Mouse (Mus musculus) liver, embryonic 13.5 days (tissue): ENCODE data around the gene Fnbp1. TPM values are rescaled to one million over a fixed set of nuclear protein-coding genes. Genes with fewer than 3 reads are reported as not detected.

Experiments
- ATAC-seq: fragments of 200-750 bp; cut with Nextera tagmentation; 2 replicates; pipeline ENCODE4 v1.8.0; 2017; ENCODE audit warnings: low read depth, mild to moderate bottlenecking, moderate number of reproducible peaks, moderate library complexity
- DNase-seq: peaks from one replicate; pipeline ENCODE4 v3.0.0; 2022
- H3K27ac ChIP-seq: fragments of 300-500 bp; sonication (generic); 2 replicates; pipeline ENCODE4 v1.5.1; 2015; ENCODE audit warnings: moderate library complexity, mild to moderate bottlenecking, inconsistent platforms
- H3K27me3 ChIP-seq: fragments of 300-500 bp; sonication (generic); 2 replicates; pipeline ENCODE4 v1.6.1; 2015; ENCODE audit warnings: mild to moderate bottlenecking, inconsistent platforms
- H3K36me3 ChIP-seq: fragments of 300-500 bp; sonication (generic); 2 replicates; pipeline ENCODE4 v1.6.1; 2015; ENCODE audit warnings: mild to moderate bottlenecking, inconsistent platforms
- H3K4me1 ChIP-seq: fragments of 300-500 bp; sonication (generic); replicated peaks from 2 replicates; pipeline ENCODE4 v1.6.1; 2015; ENCODE audit warnings: inconsistent platforms
- H3K4me2 ChIP-seq: fragments of 300-500 bp; sonication (generic); 2 replicates; pipeline ENCODE4 v1.6.1; 2015; ENCODE audit warnings: inconsistent platforms, mild to moderate bottlenecking, moderate library complexity
- H3K4me3 ChIP-seq: fragments of 300-500 bp; sonication (generic); replicated peaks from 2 replicates; pipeline ENCODE4 v1.5.1; 2015; ENCODE audit warnings: mild to moderate bottlenecking, inconsistent platforms
- H3K9ac ChIP-seq: fragments of 300-500 bp; sonication (generic); 2 replicates; pipeline ENCODE4 v1.6.1; 2015; ENCODE audit warnings: mild to moderate bottlenecking, inconsistent platforms
- H3K9me3 ChIP-seq: fragments of 300-500 bp; sonication (generic); replicated peaks from 2 replicates; pipeline ENCODE4 v1.6.1; 2016; ENCODE audit warnings: inconsistent platforms
- WGBS: fragments of 180-500 bp; shearing (Covaris S2); methylation state at CpG from one replicate; pipeline ENCODE4 v1.1.7; 2015; ENCODE audit not compliant: insufficient replicate concordance; 5-methylcytosine and 5-hydroxymethylcytosine counted together
- polyA plus RNA-seq: library from polyadenylated mRNA; unstranded; fragments of >200 nt; fragmentation: Nextera tagmentation; extraction: Ambion mirVana; gene quantifications from 2 replicates; pipeline ENCODE4 v1.2.1, GENCODE M21; 2015

The Fnbp1 gene
- polyA plus RNA-seq, 1 experiment from 2014 or later: 5.7 TPM

DNA sequence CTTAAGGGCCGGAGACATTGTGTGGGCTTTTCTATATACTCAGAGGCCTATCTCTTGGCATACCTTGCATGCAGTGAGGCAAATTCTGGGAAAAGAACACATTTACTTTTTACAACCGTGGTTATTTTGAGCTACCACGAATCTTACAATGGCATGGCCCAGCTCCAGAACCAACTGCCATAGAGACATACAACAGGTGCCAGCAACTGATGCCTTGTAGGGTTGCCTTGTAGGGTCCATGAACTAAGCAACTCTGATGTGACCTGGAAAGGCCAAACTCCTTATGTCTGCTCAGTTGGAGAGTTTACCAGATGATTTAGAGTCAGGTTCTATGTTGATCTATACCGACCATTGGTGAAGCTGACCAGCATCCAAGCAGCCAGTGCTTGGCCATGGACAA lies 147.0 kb downstream of the Fnbp1 start:
- H3K27me3 ChIP-seq: no peaks in the 10 kb centered on the region

DNA sequence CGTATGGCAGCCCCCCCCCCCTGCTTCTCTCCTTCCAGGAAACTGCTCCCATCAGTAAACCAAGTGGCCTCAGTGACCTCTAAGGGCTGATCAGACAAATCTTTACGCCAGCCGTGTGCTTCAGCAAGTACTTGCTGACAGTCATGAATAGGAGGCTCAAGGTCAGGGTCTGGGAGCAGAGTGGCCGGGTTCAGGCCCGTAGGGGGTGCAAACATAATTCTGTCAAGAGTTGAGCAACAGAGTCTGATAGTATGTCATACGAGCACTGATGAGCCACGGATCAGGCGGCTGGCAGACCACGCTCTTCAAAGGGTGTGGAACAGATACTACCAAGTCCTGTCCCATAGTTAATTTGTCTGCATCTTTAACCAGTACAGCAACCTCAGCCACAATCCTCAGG lies 151.6 kb downstream of the Fnbp1 start:
- H3K4me2 ChIP-seq: no peak overlapping the region
- H3K36me3 ChIP-seq: no peaks in the 10 kb centered on the region
- H3K9me3 ChIP-seq: no peaks in the 10 kb centered on the region
- no peaks in the 10 kb centered on the region for H3K27me3 ChIP-seq
- DNase-seq (no peak), ATAC-seq (no peak)
- H3K4me1 ChIP-seq: peaks cover 13% of the 10 kb centered on the region
- H3K9ac ChIP-seq: no peak overlapping the region
- 67% methylated on average over 9 of the region's 9 CpGs for WGBS
- no peak overlapping the region for H3K27ac ChIP-seq
- no peak overlapping the region for H3K4me3 ChIP-seq

More for the DNA sequence above, 147.0 kb downstream of the Fnbp1 start:
- H3K36me3 ChIP-seq: no peaks in the 10 kb centered on the region
- ATAC-seq: no peak
- DNase-seq: no peak
- 80% methylated on average over 4 of the region's 4 CpGs for WGBS
- no peak overlapping the region for H3K27ac ChIP-seq
- no peaks in the 10 kb centered on the region for H3K9me3 ChIP-seq
- H3K4me3 ChIP-seq: no peak overlapping the region
- H3K9ac ChIP-seq: no peak overlapping the region
- H3K4me1 ChIP-seq: no peaks in the 10 kb centered on the region
- H3K4me2 ChIP-seq: no peak overlapping the region

DNA sequence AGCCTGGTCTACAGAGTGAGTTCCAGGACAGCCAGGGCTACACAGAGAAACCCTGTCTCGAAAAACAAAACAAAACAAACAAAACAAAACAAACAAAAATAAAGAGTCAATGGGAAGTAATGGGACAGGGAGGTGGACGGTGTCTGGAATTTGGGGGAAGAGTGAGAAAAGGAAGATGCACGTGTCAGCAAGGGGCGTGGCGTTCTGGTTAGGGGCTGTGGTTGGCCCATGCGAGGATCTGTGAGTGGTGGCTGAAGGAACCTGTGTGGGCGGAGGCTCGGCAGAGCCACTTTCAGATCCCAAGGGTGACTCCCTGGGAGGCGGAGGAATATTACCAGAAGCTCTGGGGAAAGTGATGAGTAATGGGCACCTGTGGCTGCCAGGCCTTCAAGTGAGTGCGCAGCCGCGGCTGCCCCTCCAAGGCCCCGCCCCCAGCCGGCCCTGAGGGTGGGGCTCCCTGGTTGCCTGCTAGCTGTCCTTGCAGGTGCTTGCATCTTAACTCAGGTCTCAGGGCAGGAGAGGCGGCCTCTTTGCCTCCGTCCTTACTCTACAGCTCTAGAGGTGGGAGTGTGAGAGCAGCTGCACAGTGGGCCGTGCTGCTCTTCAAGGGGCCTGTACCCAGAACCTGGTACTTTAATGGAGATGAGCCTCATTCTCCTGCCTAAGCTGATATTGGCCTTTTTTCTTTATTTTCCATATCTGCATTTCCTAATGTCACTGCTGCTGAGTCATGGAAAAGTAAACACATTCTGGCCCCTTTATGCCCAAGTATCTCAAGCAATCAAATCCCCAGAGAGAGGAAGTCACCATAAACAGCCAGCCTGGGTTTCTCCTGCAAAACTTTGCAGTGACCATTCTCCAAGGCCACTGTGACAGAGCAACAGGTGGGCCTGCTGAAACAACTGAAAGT lies 156.4 kb downstream of the Fnbp1 start:
- 27% methylated on average over 17 of the region's 17 CpGs for WGBS

DNA sequence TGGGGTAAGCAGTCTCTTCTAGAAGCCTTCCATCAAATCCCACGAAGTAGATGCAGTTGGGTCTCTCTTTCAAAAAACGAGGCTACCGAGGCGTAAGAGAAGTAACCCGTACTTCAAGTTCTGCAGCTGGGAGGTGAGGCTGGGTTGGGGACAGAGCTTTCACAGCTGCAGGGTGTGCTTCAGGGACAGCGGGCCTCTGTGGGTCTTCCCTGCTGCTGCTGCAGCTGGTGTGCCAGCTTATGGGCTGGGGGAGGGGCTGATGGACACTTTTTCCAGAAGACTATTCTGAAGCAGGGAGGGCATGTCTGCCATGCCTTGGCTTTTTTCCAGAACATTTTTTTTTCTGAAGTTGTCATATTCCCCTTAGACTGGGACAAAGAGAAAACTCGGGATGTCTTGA lies 158.8 kb downstream of the Fnbp1 start:
- Histone ChIP-seq H3K4me1 (peaks cover 48% of the 10 kb centered on the region), H3K27ac (no peak overlapping the region), H3K27me3 (no peaks in the 10 kb centered on the region), H3K36me3 (peaks cover 19% of the 10 kb centered on the region), H3K9me3 (no peaks in the 10 kb centered on the region), H3K4me3 (peak overlapping the region; percentile 79), H3K9ac (peak overlapping the region; percentile 82), H3K4me2 (peak overlapping the region; percentile 93)
- DNase-seq: no peak
- whole genome bisulfite sequencing: 58% methylated on average over 7 of the region's 7 CpGs
- ATAC-seq: no peak

More for the DNA sequence above, 156.4 kb downstream of the Fnbp1 start:
- Histone ChIP-seq H3K9me3 (no peaks in the 10 kb centered on the region), H3K36me3 (no peaks in the 10 kb centered on the region), H3K27me3 (no peaks in the 10 kb centered on the region), H3K4me1 (peaks cover 45% of the 10 kb centered on the region), H3K4me2 (peak overlapping the region; percentile 57), H3K4me3 (0 out of 2 replicates have a peak overlapping the region, but pooled peaks have one; percentile 19), H3K9ac (0 out of 2 replicates have a peak overlapping the region, but pooled peaks have one; percentile 1), H3K27ac (peak overlapping the region; percentile 20; the same call in 1 of the 2 replicates)
- ATAC-seq: no peak
- DNase-seq: peak; percentile 66

DNA sequence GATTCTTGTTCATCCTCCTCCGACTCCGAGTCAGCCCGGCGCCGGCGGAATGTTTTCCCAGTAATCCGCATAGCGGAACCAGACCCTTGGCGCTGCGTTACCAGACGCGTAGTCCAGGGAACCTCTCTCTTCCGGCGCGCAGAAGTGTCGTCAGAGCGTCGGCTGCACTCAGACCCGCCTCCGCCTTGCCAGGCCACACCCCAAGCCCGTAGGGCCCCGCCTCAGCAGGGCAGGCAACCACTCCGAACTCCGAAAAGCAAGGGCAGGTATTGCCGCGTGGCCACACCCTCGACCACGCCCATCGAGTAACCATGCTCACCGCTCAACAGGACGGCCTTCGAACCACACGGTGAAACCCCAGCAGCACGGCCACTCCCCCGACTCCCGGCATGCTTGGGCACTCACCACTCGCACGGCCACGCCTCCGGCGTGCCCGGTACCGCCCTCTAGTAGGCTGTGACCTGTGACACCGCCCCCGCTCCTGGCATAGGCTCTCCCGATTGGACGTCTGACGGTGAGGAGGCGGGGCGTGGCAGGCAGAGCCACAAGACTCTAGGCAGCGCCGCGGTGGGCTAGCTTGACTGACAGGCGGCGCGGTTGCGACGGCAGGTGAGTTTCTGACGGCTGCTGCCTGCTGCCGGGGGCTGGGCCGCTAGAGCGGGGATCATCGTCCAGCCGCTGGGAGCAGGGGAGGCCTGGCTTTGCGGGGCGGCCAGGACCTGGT lies 159.9 kb downstream of the Fnbp1 start, which contains the start of the genes BC005624 and Usp20:
Gene BC005624, minus strand, starts transcription at position 412 of the 724 bp plus-strand sequence.
Gene Usp20, plus strand, starts transcription at position 490 of the 724 bp plus-strand sequence.
- H3K27ac ChIP-seq: peak within 1 kb of the TSS; percentile 75
- ATAC-seq (peak; percentile 96), DNase-seq (peak; percentile 100)
- H3K36me3 ChIP-seq: peaks cover 28% of the 10 kb centered on the region
- H3K9ac ChIP-seq: peak within 1 kb of the TSS; percentile 82
- peak within 1 kb of the TSS; percentile 93 for H3K4me2 ChIP-seq
- H3K9me3 ChIP-seq: no peaks in the 10 kb centered on the region
- WGBS: under 1% methylated on average over 66 of the region's 66 CpGs
- peaks cover 48% of the 10 kb centered on the region for H3K4me1 ChIP-seq
- H3K4me3 ChIP-seq: peak within 1 kb of the TSS; percentile 79
- no peaks in the 10 kb centered on the region for H3K27me3 ChIP-seq

Other genes starting within 250 kb of the Fnbp1 start
- 0.18 and 0.37 TPM in 2 replicates for gene Ptges, start 212.1 kb downstream of the Fnbp1 start, polyA plus RNA-seq
- gene Tor1b, start 189.0 kb downstream of the Fnbp1 start, polyA plus RNA-seq: 17.1 and 20.4 TPM in 2 replicates
- gene Tor1a, start 174.1 kb downstream of the Fnbp1 start, polyA plus RNA-seq: 43.1 and 47.8 TPM in 2 replicates
- 34.6 and 37.8 TPM in 2 replicates for gene BC005624, start 159.8 kb downstream of the Fnbp1 start, polyA plus RNA-seq
- gene Usp20, start 159.7 kb downstream of the Fnbp1 start, polyA plus RNA-seq: 4.7 and 5.0 TPM in 2 replicates
- 11.8 and 14.1 TPM in 2 replicates for gene Gpr107, start 10.3 kb upstream of the Fnbp1 start, polyA plus RNA-seq
- 2.2 and 2.3 TPM in 2 replicates for gene Ncs1, start 103.8 kb upstream of the Fnbp1 start, polyA plus RNA-seq
- gene Hmcn2, start 172.4 kb upstream of the Fnbp1 start, polyA plus RNA-seq: 0.23 and 0.25 TPM in 2 replicates